Mouse (Mus musculus) MEL (cell line): ENCODE measurements around the gene Tyro3. TPM values are rescaled to one million over a fixed set of nuclear protein-coding genes. Genes with fewer than 3 reads are reported as not detected.
A peak's percentile ranks its signal among the peaks of the same experiment; 100 is the strongest.

Experiments used
- DNase-seq: peaks from one replicate; pipeline ENCODE4 v3.0.0; 2011; ENCODE audit warnings: low read depth, low spot score
- H3K27ac ChIP-seq: 2 replicates; pipeline ENCODE4 v1.5.1; 2012; ENCODE audit warnings: low read depth, mild to moderate bottlenecking, control low read depth, low read length, moderate library complexity; ENCODE audit not compliant: control insufficient read depth
- H3K27me3 ChIP-seq, 2 experiments: fragments of 150-350 bp in 1 of 2; sonication (generic) in 1 of 2; 2 replicates each; pipeline ENCODE4 v1.6.1; 2012; ENCODE audit warnings: low read length in 2 of 2, mild to moderate bottlenecking in 2 of 2, improper control_type of control experiment in 1 of 2, moderate library complexity in 1 of 2; ENCODE audit not compliant: insufficient read depth in 2 of 2, control insufficient read depth in 1 of 2
- H3K36me3 ChIP-seq, 2 experiments: 2 replicates each; pipeline ENCODE4 v1.6.1; 2012 to 2014; ENCODE audit warnings: low read length in 2 of 2, improper control_type of control experiment in 1 of 2, inconsistent platforms in 1 of 2, mild to moderate bottlenecking in 1 of 2; ENCODE audit not compliant: insufficient read depth in 2 of 2, control insufficient read depth in 1 of 2
- H3K4me1 ChIP-seq, 2 experiments: fragments of 150-350 bp in 1 of 2; sonication (generic) in 1 of 2; 2 replicates each; pipeline ENCODE4 v1.6.1; 2012; ENCODE audit warnings: low read length in 2 of 2, improper control_type of control experiment in 1 of 2, mild to moderate bottlenecking in 1 of 2; ENCODE audit not compliant: insufficient read depth in 2 of 2, control insufficient read depth in 1 of 2
- H3K4me3 ChIP-seq, 2 experiments: fragments of 150-350 bp in 1 of 2; sonication (generic) in 1 of 2; 2 replicates each; pipeline ENCODE4 v1.5.1; 2012; ENCODE audit warnings: low read depth in 2 of 2, low read length in 2 of 2, mild to moderate bottlenecking in 2 of 2, moderate library complexity in 2 of 2, control low read depth in 1 of 2, improper control_type of control experiment in 1 of 2; ENCODE audit not compliant: control insufficient read depth in 1 of 2, insufficient read depth in 1 of 2
- H3K79me2 ChIP-seq: 2 replicates; pipeline ENCODE4 v1.6.1; 2012; ENCODE audit warnings: mild to moderate bottlenecking, low read length, moderate library complexity; ENCODE audit not compliant: control insufficient read depth, poor library complexity, insufficient read depth
- H3K9ac ChIP-seq: 2 replicates; pipeline ENCODE4 v1.6.1; 2012; ENCODE audit warnings: low read depth, mild to moderate bottlenecking, control low read depth, low read length, moderate library complexity; ENCODE audit not compliant: control insufficient read depth, poor library complexity, severe bottlenecking
- H3K9me3 ChIP-seq: fragments of 150-350 bp; sonication (generic); replicated peaks from 2 replicates; pipeline ENCODE4 v1.6.1; 2012; ENCODE audit warnings: mild to moderate bottlenecking, low read length, improper control_type of control experiment, moderate library complexity; ENCODE audit not compliant: insufficient read depth
- BHLHE40 ChIP-seq: IDR thresholded peaks from 2 replicates; pipeline ENCODE4 v1.6.1; 2012; ENCODE audit warnings: low read depth, mild to moderate bottlenecking, inconsistent platforms, low read length, improper control_type of control experiment, borderline replicate concordance
- CTCF ChIP-seq, 3 experiments: IDR thresholded peaks in 2 of 3; conservative IDR thresholded peaks in 1 of 3; 2 replicates each; pipeline ENCODE4 v1.5.1; 2011 to 2012; ENCODE audit warnings: low read length in 3 of 3, low read depth in 2 of 3, mild to moderate bottlenecking in 2 of 3, improper control_type of control experiment in 1 of 3, inconsistent platforms in 1 of 3, mixed read lengths in 1 of 3, moderate library complexity in 1 of 3; ENCODE audit not compliant: control insufficient read depth in 1 of 3, insufficient read depth in 1 of 3, poor library complexity in 1 of 3, severe bottlenecking in 1 of 3
- E2F4 ChIP-seq: IDR thresholded peaks from 2 replicates; pipeline ENCODE4 v1.6.1; 2011; ENCODE audit warnings: low read depth, low read length, improper control_type of control experiment, borderline replicate concordance
- ELF1 ChIP-seq: IDR thresholded peaks from 2 replicates; pipeline ENCODE4 v1.6.1; 2014; ENCODE audit warnings: low read depth, mild to moderate bottlenecking, inconsistent platforms, low read length, improper control_type of control experiment, moderate library complexity
- EP300 ChIP-seq, 2 experiments: IDR thresholded peaks; 2 replicates each; pipeline ENCODE4 v1.6.1; 2011; ENCODE audit warnings: improper control_type of control experiment in 2 of 2, low read length in 2 of 2, low read depth in 1 of 2, mild to moderate bottlenecking in 1 of 2
- GABPA ChIP-seq: IDR thresholded peaks from 2 replicates; pipeline ENCODE4 v1.6.1; 2012; ENCODE audit warnings: low read depth, mild to moderate bottlenecking, inconsistent platforms, low read length, improper control_type of control experiment, moderate library complexity
- GATA1 ChIP-seq: IDR thresholded peaks from 2 replicates; pipeline ENCODE4 v1.6.1; 2011; ENCODE audit warnings: low read depth, low read length, improper control_type of control experiment
- HCFC1 ChIP-seq: IDR thresholded peaks from 2 replicates; pipeline ENCODE4 v1.6.1; 2012; ENCODE audit warnings: low read depth, mild to moderate bottlenecking, inconsistent platforms, low read length, improper control_type of control experiment, moderate library complexity
- JUND ChIP-seq: IDR thresholded peaks from 2 replicates; pipeline ENCODE4 v1.6.1; 2011; ENCODE audit warnings: low read depth, mild to moderate bottlenecking, improper control_type of control experiment, low read length
- KAT2A ChIP-seq: conservative IDR thresholded peaks from 2 replicates; pipeline ENCODE4 v1.6.1; 2012; ENCODE audit warnings: low read depth, low read length, improper control_type of control experiment, inconsistent platforms
- MAFK ChIP-seq: IDR thresholded peaks from 2 replicates; pipeline ENCODE4 v1.6.1; 2011; ENCODE audit warnings: low read depth, mild to moderate bottlenecking, low read length, improper control_type of control experiment, borderline replicate concordance
- MAX ChIP-seq: IDR thresholded peaks from 2 replicates; pipeline ENCODE4 v1.6.1; 2011; ENCODE audit warnings: low read length, improper control_type of control experiment
- MEF2A ChIP-seq: IDR thresholded peaks from 2 replicates; pipeline ENCODE4 v1.6.1; 2014; ENCODE audit warnings: low read depth, mild to moderate bottlenecking, inconsistent platforms, low read length, improper control_type of control experiment; ENCODE audit not compliant: poor library complexity, insufficient replicate concordance, severe bottlenecking; ENCODE audit errors: extremely low read depth
- MYB ChIP-seq: IDR thresholded peaks from 2 replicates; pipeline ENCODE4 v1.6.1; 2011; ENCODE audit warnings: mild to moderate bottlenecking, low read depth, low read length, improper control_type of control experiment
- MYC ChIP-seq: IDR thresholded peaks from 2 replicates; pipeline ENCODE4 v1.6.1; 2011; ENCODE audit warnings: low read depth, mild to moderate bottlenecking, low read length, improper control_type of control experiment, moderate library complexity
- NRF1 ChIP-seq: IDR thresholded peaks from 2 replicates; pipeline ENCODE4 v1.6.1; 2014; ENCODE audit warnings: low read depth, mild to moderate bottlenecking, inconsistent platforms, low read length, improper control_type of control experiment, moderate library complexity; ENCODE audit not compliant: poor library complexity, insufficient read depth, severe bottlenecking
- POLR2A ChIP-seq, 2 experiments: IDR thresholded peaks; 2 replicates each; pipeline ENCODE4 v1.6.1; 2011 to 2012; ENCODE audit warnings: low read length in 2 of 2, mild to moderate bottlenecking in 2 of 2, control low read depth in 1 of 2, improper control_type of control experiment in 1 of 2, low read depth in 1 of 2, moderate library complexity in 1 of 2; ENCODE audit not compliant: control insufficient read depth in 1 of 2, insufficient read depth in 1 of 2, poor library complexity in 1 of 2
- POLR2AphosphoS5 ChIP-seq: IDR thresholded peaks from 2 replicates; pipeline ENCODE4 v1.6.1; 2012; ENCODE audit warnings: low read depth, borderline replicate concordance, mild to moderate bottlenecking, inconsistent platforms, low read length, moderate library complexity, mixed read lengths
- RAD21 ChIP-seq: IDR thresholded peaks from 2 replicates; pipeline ENCODE4 v1.6.1; 2011; ENCODE audit warnings: mild to moderate bottlenecking, low read depth, low read length, improper control_type of control experiment
- RCOR1 ChIP-seq: IDR thresholded peaks from 2 replicates; pipeline ENCODE4 v1.6.1; 2012; ENCODE audit warnings: low read depth, mild to moderate bottlenecking, inconsistent platforms, low read length, improper control_type of control experiment
- SIN3A ChIP-seq: IDR thresholded peaks from 2 replicates; pipeline ENCODE4 v1.6.1; 2012; ENCODE audit warnings: low read length, improper control_type of control experiment, inconsistent platforms
- TBP ChIP-seq: IDR thresholded peaks from 2 replicates; pipeline ENCODE4 v1.8.0; 2011; ENCODE audit warnings: low read depth, low read length, improper control_type of control experiment
- TCF12 ChIP-seq: IDR thresholded peaks from 2 replicates; pipeline ENCODE4 v1.6.1; 2014; ENCODE audit warnings: low read depth, mild to moderate bottlenecking, inconsistent platforms, low read length, improper control_type of control experiment, moderate library complexity
- USF1 ChIP-seq: IDR thresholded peaks from 2 replicates; pipeline ENCODE4 v1.6.1; 2014; ENCODE audit warnings: low read depth, mild to moderate bottlenecking, inconsistent platforms, low read length, improper control_type of control experiment, moderate library complexity
- USF2 ChIP-seq, 2 experiments: IDR thresholded peaks; 2 replicates each; pipeline ENCODE4 v1.6.1; 2011 to 2012; ENCODE audit warnings: improper control_type of control experiment in 2 of 2, low read length in 2 of 2, borderline replicate concordance in 1 of 2, inconsistent platforms in 1 of 2, low read depth in 1 of 2, mild to moderate bottlenecking in 1 of 2; ENCODE audit not compliant: insufficient read depth in 1 of 2
- ZC3H11A ChIP-seq: IDR thresholded peaks from 2 replicates; pipeline ENCODE4 v1.6.1; 2012; ENCODE audit warnings: low read depth, mild to moderate bottlenecking, inconsistent platforms, low read length, improper control_type of control experiment
- ZMIZ1 ChIP-seq: IDR thresholded peaks from 2 replicates; pipeline ENCODE4 v1.6.1; 2012; ENCODE audit warnings: low read depth, mild to moderate bottlenecking, inconsistent platforms, low read length, improper control_type of control experiment, moderate library complexity
- ZNF384 ChIP-seq: IDR thresholded peaks from 2 replicates; pipeline ENCODE4 v1.6.1; 2012; ENCODE audit warnings: low read depth, mild to moderate bottlenecking, inconsistent platforms, low read length, improper control_type of control experiment
- polyA plus RNA-seq, 2 experiments: library from polyadenylated mRNA; stranded (reverse) in 1 of 2; unstranded in 1 of 2; fragments of >175 nt in 1 of 2; fragments of >200 nt in 1 of 2; gene quantifications; 2 replicates each; pipeline versions ENCODE4 v1.2.1 to v1.2.4; 2012; ENCODE audit warnings: low replicate concordance in 2 of 2, low read depth in 1 of 2; ENCODE audit not compliant: insufficient read length in 2 of 2, insufficient read depth in 1 of 2, missing spikeins in 1 of 2
- total RNA-seq: library from RNA; depleted of rRNA; stranded (reverse); fragments of 300-350 nt; gene quantifications from 2 replicates; pipeline ENCODE4 v1.2.3, GENCODE M21; 2012

Gene Tyro3
- total and polyA plus RNA-seq, 3 experiments: 11.2 to 15.2 TPM; not detected in 1

GRCm38 (mm10) chr2:119757601-119758100, 39.9 kb upstream of the Tyro3 start:
- no peak for DNase-seq
- H3K27ac ChIP-seq: no peak overlapping the region
- H3K36me3 ChIP-seq: no peaks in the 10 kb centered on the region
- peak overlapping the region; percentile 48 to 67; a peak in 3 of 4 replicates for H3K4me3 ChIP-seq
- H3K9me3 ChIP-seq: no peaks in the 10 kb centered on the region
- no peaks in the 10 kb centered on the region for H3K79me2 ChIP-seq
- peak overlapping the region; percentile 59 for H3K9ac ChIP-seq
- no peaks in the 10 kb centered on the region for H3K4me1 ChIP-seq
- TF ChIP-seq SIN3A (no peak), MYB (no peak), NRF1 (no peak), JUND (no peak), CTCF (IDR thresholded peaks at IDR 0.05 in 2 of 3, conservative IDR thresholded peaks at IDR 0.05 in 1 of 3; ENCODE audit: control insufficient read depth in 1 of 3, insufficient read depth in 1 of 3, low read depth in 2 of 3, low read length in 3 of 3, poor library complexity in 1 of 3, severe bottlenecking in 1 of 3) (no peak), ZNF384 (no peak), ELF1 (no peak), TCF12 (no peak), MYC (no peak), USF2 (IDR thresholded peaks at IDR 0.05; ENCODE audit: borderline replicate concordance in 1 of 2, insufficient read depth in 1 of 2, low read depth in 1 of 2, low read length in 2 of 2) (no peak), POLR2AphosphoS5 (no peak), ZC3H11A (no peak), ZMIZ1 (no peak), GATA1 (no peak), USF1 (no peak), KAT2A (no peak), MAX (no peak), GABPA (no peak)
- H3K27me3 ChIP-seq: no peaks in the 10 kb centered on the region

- Histone ChIP-seq H3K36me3 (no peaks in the 10 kb centered on the region), H3K27ac (no peak overlapping the region), H3K9me3 (no peaks in the 10 kb centered on the region), H3K4me3 (peak overlapping the region; percentile 48 to 67), H3K9ac (peak overlapping the region; percentile 59), H3K4me1 (no peaks in the 10 kb centered on the region), H3K27me3 (no peaks in the 10 kb centered on the region), H3K79me2 (no peaks in the 10 kb centered on the region)
- TF ChIP-seq GATA1: no peak
- TF ChIP-seq EP300 (IDR thresholded peaks at IDR 0.05; ENCODE audit: low read depth in 1 of 2, low read length in 2 of 2): no peak
- TF ChIP-seq MAFK: no peak
- TF ChIP-seq GABPA: no peak
- no peak for TF ChIP-seq POLR2A (IDR thresholded peaks at IDR 0.05; ENCODE audit: control insufficient read depth in 1 of 2, insufficient read depth in 1 of 2, low read depth in 1 of 2, low read length in 2 of 2, poor library complexity in 1 of 2)
- no peak for TF ChIP-seq USF1
- no peak for TF ChIP-seq MEF2A
- no peak for TF ChIP-seq TBP
- no peak for TF ChIP-seq HCFC1
- TF ChIP-seq ZNF384: no peak
- TF ChIP-seq ZC3H11A: no peak
- TF ChIP-seq BHLHE40: no peak
- no peak for TF ChIP-seq E2F4
- TF ChIP-seq NRF1: no peak
- no peak for TF ChIP-seq RCOR1
- TF ChIP-seq KAT2A: no peak
- no peak for TF ChIP-seq MYC
- no peak for TF ChIP-seq MAX
- TF ChIP-seq RAD21: no peak
- peak; percentile 24 for DNase-seq
Measured at GRCm38 (mm10) chr2:119758101-119758843, 39.3 kb upstream of the Tyro3 start.
